Mouse (Mus musculus) E14TG2a.4 (cell line): ENCODE measurements around the gene Fabp3.

Experiments used
- CTCF ChIP-seq: conservative IDR thresholded peaks from 2 replicates; pipeline ENCODE4 v1.5.1; 2014; ENCODE audit warnings: low read length
- NANOG ChIP-seq: IDR thresholded peaks from 2 replicates; pipeline ENCODE4 v1.6.1; 2014; ENCODE audit warnings: borderline replicate concordance, low read length, mixed read lengths
- POU5F1 ChIP-seq: IDR thresholded peaks from 2 replicates; pipeline ENCODE4 v1.6.1; 2014; ENCODE audit warnings: low read length, borderline replicate concordance

DNA sequence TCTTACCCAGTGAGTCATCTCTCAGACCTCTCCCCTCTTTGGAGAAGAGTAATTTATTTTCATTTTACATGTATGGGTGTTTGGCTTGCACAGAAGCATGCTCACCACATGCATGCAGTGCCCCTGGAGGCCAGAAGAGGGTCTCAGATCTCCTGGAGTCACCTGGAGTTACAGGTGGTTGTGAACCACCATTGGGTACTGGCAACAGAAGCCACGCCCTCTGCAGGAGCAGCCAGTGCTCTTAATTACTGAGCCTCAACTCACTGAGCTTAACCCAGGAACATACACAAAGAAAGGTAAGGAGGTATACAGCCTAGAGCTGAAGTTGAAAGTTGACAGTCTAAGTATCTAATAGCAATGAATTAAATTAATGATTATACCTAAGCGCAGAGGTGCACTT is 17.1 kb downstream of the Fabp3 start:
- TF ChIP-seq CTCF (peak; percentile 32), NANOG (no peak), POU5F1 (no peak)
